Mouse (Mus musculus) neural tube, embryonic 15.5 days (tissue): ENCODE measurements around the gene Mst1. TPM values are rescaled to one million over a fixed set of nuclear protein-coding genes. Genes with fewer than 3 reads are reported as not detected.

Experiments
- ATAC-seq: fragments of 200-750 bp; cut with Nextera tagmentation; 2 replicates; pipeline ENCODE4 v1.8.0; 2017; ENCODE audit warnings: mild to moderate bottlenecking, moderate TSS enrichment, moderate library complexity; ENCODE audit not compliant: low FRiP score
- H3K27ac ChIP-seq: fragments of 300-500 bp; sonication (generic); replicated peaks from 2 replicates; pipeline ENCODE4 v1.5.1; 2015; ENCODE audit warnings: mild to moderate bottlenecking, inconsistent platforms
- H3K27me3 ChIP-seq: fragments of 300-500 bp; sonication (generic); replicated peaks from 2 replicates; pipeline ENCODE4 v1.6.1; 2015; ENCODE audit warnings: inconsistent platforms
- H3K36me3 ChIP-seq: fragments of 300-500 bp; sonication (generic); 2 replicates; pipeline ENCODE4 v1.6.1; 2015; ENCODE audit warnings: inconsistent platforms
- H3K4me1 ChIP-seq: fragments of 300-500 bp; sonication (generic); 2 replicates; pipeline ENCODE4 v1.6.1; 2015; ENCODE audit warnings: inconsistent platforms
- H3K4me2 ChIP-seq: fragments of 300-500 bp; sonication (generic); 2 replicates; pipeline ENCODE4 v1.6.1; 2015; ENCODE audit warnings: inconsistent platforms, mild to moderate bottlenecking, moderate library complexity
- H3K4me3 ChIP-seq: fragments of 300-500 bp; sonication (generic); replicated peaks from 2 replicates; pipeline ENCODE4 v1.5.1; 2015; ENCODE audit warnings: mild to moderate bottlenecking, inconsistent platforms
- H3K9ac ChIP-seq: fragments of 300-500 bp; sonication (generic); replicated peaks from 2 replicates; pipeline ENCODE4 v1.6.1; 2015; ENCODE audit warnings: mild to moderate bottlenecking, inconsistent platforms
- H3K9me3 ChIP-seq: fragments of 300-500 bp; sonication (generic); replicated peaks from 2 replicates; pipeline ENCODE4 v1.6.1; 2016; ENCODE audit warnings: inconsistent platforms
- WGBS: fragments of 180-500 bp; shearing (Covaris S2); methylation state at CpG from one replicate; pipeline ENCODE4 v1.1.7; 2015; ENCODE audit warnings: mixed read lengths; 5-methylcytosine and 5-hydroxymethylcytosine counted together
- polyA plus RNA-seq: library from polyadenylated mRNA; unstranded; fragments of >200 nt; fragmentation: Nextera tagmentation; extraction: Ambion mirVana; gene quantifications from 2 replicates; pipeline ENCODE4 v1.2.1, GENCODE M21; 2015

Gene Mst1
- polyA plus RNA-seq, 1 experiment from 2014 or later = not detected

- Histone ChIP-seq H3K27me3 (no peaks in the 10 kb centered on the region), H3K4me1 (peaks cover 40% of the 10 kb centered on the region), H3K36me3 (peaks cover 55% of the 10 kb centered on the region), H3K9ac (no peak overlapping the region), H3K4me2 (no peak overlapping the region), H3K27ac (no peak overlapping the region), H3K9me3 (no peaks in the 10 kb centered on the region), H3K4me3 (no peak overlapping the region)
- 88% methylated on average over 4 of the region's 4 CpGs for WGBS
- no peak for ATAC-seq
Measured at GRCm38 (mm10) chr9:108051931-108052220, 28.4 kb upstream of the Mst1 start.

- Histone ChIP-seq H3K27ac (0 out of 2 replicates have a peak overlapping the region, but pooled peaks have one; percentile 8), H3K9ac (no peak overlapping the region), H3K4me1 (peaks cover 40% of the 10 kb centered on the region), H3K9me3 (no peaks in the 10 kb centered on the region), H3K4me2 (no peak overlapping the region), H3K36me3 (peaks cover 55% of the 10 kb centered on the region), H3K27me3 (no peaks in the 10 kb centered on the region), H3K4me3 (no peak overlapping the region)
- no peak for ATAC-seq
- 72% methylated on average over 7 of the region's 7 CpGs for WGBS
Measured at GRCm38 (mm10) chr9:108052411-108052810, 27.8 kb upstream of the Mst1 start.

- Histone ChIP-seq H3K4me1 (peaks cover 36% of the 10 kb centered on the region), H3K4me3 (0 out of 2 replicates have a peak within 1 kb of the TSS, but pooled peaks have one; percentile 10), H3K9me3 (no peaks in the 10 kb centered on the region), H3K9ac (0 out of 2 replicates have a peak within 1 kb of the TSS, but pooled peaks have one; percentile 14), H3K27me3 (no peaks in the 10 kb centered on the region), H3K27ac (0 out of 2 replicates have a peak within 1 kb of the TSS, but pooled peaks have one; percentile 8), H3K4me2 (peak within 1 kb of the TSS; percentile 47), H3K36me3 (peaks cover 61% of the 10 kb centered on the region)
- 0 out of 2 replicates have a peak, but pooled peaks have one; percentile 7 for ATAC-seq
- 53% methylated on average over 20 of the region's 20 CpGs for WGBS
Measured at GRCm38 (mm10) chr9:108052885-108053664, 27.2 kb upstream of the Mst1 start, which contains the start of gene Amigo3. Gene Amigo3 (plus strand): TSS chr9:108053159.

DNA sequence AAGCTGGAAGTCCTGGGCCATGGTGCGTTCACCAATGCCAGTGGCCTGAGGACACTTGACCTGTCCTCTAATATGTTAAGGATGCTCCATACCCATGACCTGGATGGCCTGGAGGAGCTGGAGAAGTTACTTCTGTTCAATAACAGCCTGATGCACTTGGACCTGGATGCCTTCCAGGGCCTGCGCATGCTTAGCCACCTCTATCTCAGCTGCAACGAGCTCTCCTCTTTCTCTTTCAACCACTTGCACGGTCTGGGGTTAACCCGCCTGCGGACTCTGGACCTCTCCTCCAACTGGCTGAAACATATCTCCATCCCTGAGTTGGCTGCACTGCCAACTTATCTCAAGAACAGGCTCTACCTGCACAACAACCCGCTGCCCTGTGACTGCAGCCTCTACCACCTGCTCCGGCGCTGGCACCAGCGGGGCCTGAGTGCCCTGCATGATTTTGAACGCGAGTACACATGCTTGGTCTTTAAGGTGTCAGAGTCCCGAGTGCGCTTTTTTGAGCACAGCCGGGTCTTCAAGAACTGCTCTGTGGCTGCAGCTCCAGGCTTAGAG, 26.5 kb upstream of the Mst1 start:
- H3K27me3 ChIP-seq = no peaks in the 10 kb centered on the region
- no peaks in the 10 kb centered on the region for H3K9me3 ChIP-seq
- no peak overlapping the region for H3K4me3 ChIP-seq
- H3K4me1 ChIP-seq = peaks cover 30% of the 10 kb centered on the region
- H3K4me2 ChIP-seq = no peak overlapping the region
- no peak overlapping the region for H3K9ac ChIP-seq
- no peak overlapping the region for H3K27ac ChIP-seq
- peaks cover 68% of the 10 kb centered on the region for H3K36me3 ChIP-seq
- ATAC-seq = no peak
- 94% methylated on average over 15 of the region's 15 CpGs for WGBS

- Histone ChIP-seq H3K27me3 (no peaks in the 10 kb centered on the region), H3K4me1 (peaks cover 28% of the 10 kb centered on the region), H3K4me2 (no peak overlapping the region), H3K36me3 (peaks cover 75% of the 10 kb centered on the region), H3K4me3 (no peak overlapping the region), H3K27ac (no peak overlapping the region), H3K9me3 (no peaks in the 10 kb centered on the region), H3K9ac (no peak overlapping the region)
- ATAC-seq = no peak
- WGBS = 91% methylated on average over 22 of the region's 22 CpGs
Measured at GRCm38 (mm10) chr9:108054331-108055040, 25.8 kb upstream of the Mst1 start.

- Histone ChIP-seq H3K4me3 (no peak overlapping the region), H3K27ac (no peak overlapping the region)
Measured at GRCm38 (mm10) chr9:108055061-108055460, 25.2 kb upstream of the Mst1 start.

GRCm38 (mm10) chr9:108055661-108056237, 24.5 kb upstream of the Mst1 start:
- H3K27ac ChIP-seq = no peak overlapping the region
- peaks cover 80% of the 10 kb centered on the region for H3K36me3 ChIP-seq

More at GRCm38 (mm10) chr9:108055061-108055460, 25.2 kb upstream of the Mst1 start:
- no peak overlapping the region for H3K9ac ChIP-seq
- peaks cover 22% of the 10 kb centered on the region for H3K4me1 ChIP-seq
- 85% methylated on average over 1 of the region's 1 CpGs for WGBS
- peaks cover 81% of the 10 kb centered on the region for H3K36me3 ChIP-seq
- no peak overlapping the region for H3K4me2 ChIP-seq
- no peak for ATAC-seq
- H3K27me3 ChIP-seq = no peaks in the 10 kb centered on the region
- H3K9me3 ChIP-seq = no peaks in the 10 kb centered on the region

DNA sequence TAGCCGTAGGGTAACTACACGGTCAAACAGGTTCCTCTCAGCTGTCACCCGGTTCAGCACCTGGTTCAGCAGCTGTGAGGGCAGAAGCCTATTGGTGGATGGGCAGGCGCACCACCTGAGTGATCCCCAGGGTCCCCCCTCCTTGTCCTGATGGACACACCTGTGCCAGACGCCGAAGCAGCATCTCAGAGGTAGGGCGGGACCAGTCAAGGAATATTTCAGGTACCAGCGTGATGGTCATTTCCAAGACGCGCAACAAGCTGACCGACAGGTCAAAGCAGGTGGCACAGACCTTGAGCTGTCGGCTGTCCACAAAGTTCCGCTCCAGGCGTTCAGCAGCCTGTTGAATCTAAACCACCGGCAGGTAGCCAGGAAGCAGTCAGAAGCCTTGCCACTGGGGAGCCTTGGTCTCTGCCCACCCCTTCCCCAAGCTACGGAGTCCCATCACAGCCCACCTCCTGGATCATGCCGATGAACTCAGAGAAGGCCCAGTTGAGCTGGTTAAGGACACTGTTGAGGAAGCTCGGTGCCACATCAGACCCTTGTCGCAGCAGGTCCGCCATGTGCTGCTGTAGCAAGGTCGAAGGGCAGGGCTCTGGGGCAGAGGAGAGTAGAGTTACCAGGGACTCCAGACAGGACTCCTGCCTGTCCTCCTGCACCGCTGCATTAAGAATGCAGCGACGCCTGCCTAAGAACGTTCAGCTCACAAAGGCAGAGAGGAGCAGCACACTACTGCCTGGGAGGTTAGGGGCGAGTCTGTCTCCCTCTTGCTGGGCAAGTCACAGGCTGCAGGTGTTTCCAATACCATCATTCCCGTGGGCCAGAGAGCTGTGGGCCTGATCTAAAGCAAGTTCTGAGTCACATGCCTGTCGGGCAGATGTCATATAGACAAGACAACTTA, 23.6 kb upstream of the Mst1 start:
- WGBS = 82% methylated on average over 28 of the region's 28 CpGs
- peaks cover 77% of the 10 kb centered on the region for H3K36me3 ChIP-seq
- ATAC-seq = no peak

More at GRCm38 (mm10) chr9:108055661-108056237, 24.5 kb upstream of the Mst1 start:
- Histone ChIP-seq H3K4me2 (no peak overlapping the region), H3K4me1 (peaks cover 16% of the 10 kb centered on the region), H3K9me3 (no peaks in the 10 kb centered on the region), H3K27me3 (no peaks in the 10 kb centered on the region), H3K9ac (no peak overlapping the region), H3K4me3 (no peak overlapping the region)
- no peak for ATAC-seq
- 93% methylated on average over 6 of the region's 6 CpGs for WGBS

GRCm38 (mm10) chr9:108057262-108057562, 23.0 kb upstream of the Mst1 start:
- no peaks in the 10 kb centered on the region for H3K9me3 ChIP-seq
- H3K4me2 ChIP-seq = no peak overlapping the region
- no peaks in the 10 kb centered on the region for H3K27me3 ChIP-seq
- ATAC-seq = no peak
- H3K27ac ChIP-seq = no peak overlapping the region
- 97% methylated on average over 5 of the region's 5 CpGs for WGBS
- H3K4me1 ChIP-seq = peaks cover 13% of the 10 kb centered on the region
- no peak overlapping the region for H3K4me3 ChIP-seq
- H3K9ac ChIP-seq = no peak overlapping the region
- peaks cover 76% of the 10 kb centered on the region for H3K36me3 ChIP-seq

More for the DNA sequence above, 23.6 kb upstream of the Mst1 start:
- Histone ChIP-seq H3K27ac (no peak overlapping the region), H3K27me3 (no peaks in the 10 kb centered on the region), H3K4me1 (peaks cover 15% of the 10 kb centered on the region), H3K9me3 (no peaks in the 10 kb centered on the region), H3K9ac (no peak overlapping the region), H3K4me2 (no peak overlapping the region), H3K4me3 (no peak overlapping the region)

DNA sequence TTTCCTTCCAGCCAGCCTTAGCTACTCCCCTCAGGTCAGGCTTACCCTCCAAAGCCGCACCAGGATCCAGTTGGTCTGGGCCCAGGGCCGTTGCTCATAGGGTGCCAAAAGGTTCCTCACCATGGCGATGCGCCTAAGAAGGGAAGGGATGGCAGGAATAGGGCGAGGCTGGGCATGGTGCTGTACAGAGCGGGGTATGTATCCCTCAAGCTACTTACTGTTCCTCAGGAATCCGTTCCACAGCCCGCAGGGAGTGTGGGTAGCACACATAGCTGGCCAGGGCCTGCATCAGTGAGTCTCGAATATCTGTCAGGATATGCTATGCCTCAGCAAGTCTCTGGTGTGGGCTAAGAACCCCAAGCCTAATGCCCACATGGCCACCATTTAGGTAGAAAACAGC, 21.9 kb upstream of the Mst1 start:
- no peaks in the 10 kb centered on the region for H3K9me3 ChIP-seq
- H3K4me3 ChIP-seq = no peak overlapping the region
- H3K4me2 ChIP-seq = no peak overlapping the region
- 96% methylated on average over 9 of the region's 9 CpGs for WGBS
- ATAC-seq = no peak
- no peak overlapping the region for H3K27ac ChIP-seq
- peaks cover 2% of the 10 kb centered on the region for H3K4me1 ChIP-seq
- no peak overlapping the region for H3K9ac ChIP-seq
- H3K36me3 ChIP-seq = peaks cover 76% of the 10 kb centered on the region
- no peaks in the 10 kb centered on the region for H3K27me3 ChIP-seq

- WGBS = 79% methylated on average over 3 of the region's 3 CpGs
Measured at GRCm38 (mm10) chr9:108062142-108062541, 18.1 kb upstream of the Mst1 start.

More at GRCm38 (mm10) chr9:108062142-108062541, 18.1 kb upstream of the Mst1 start:
- no peaks in the 10 kb centered on the region for H3K4me1 ChIP-seq
- peaks cover 49% of the 10 kb centered on the region for H3K36me3 ChIP-seq
- no peak overlapping the region for H3K4me3 ChIP-seq
- no peak overlapping the region for H3K27ac ChIP-seq
- no peak overlapping the region for H3K4me2 ChIP-seq
- no peak for ATAC-seq
- no peaks in the 10 kb centered on the region for H3K27me3 ChIP-seq
- no peaks in the 10 kb centered on the region for H3K9me3 ChIP-seq
- no peak overlapping the region for H3K9ac ChIP-seq
